Mouse (Mus musculus): ENCODE measurements around the gene Trim72. TPM values are rescaled to one million over a fixed set of nuclear protein-coding genes. Genes with fewer than 3 reads are reported as not detected.

Trim72 gene
- 1.2 and 1.6 TPM in 2 replicates for polyA plus RNA-seq (2012; rRNA removed)

DNA sequence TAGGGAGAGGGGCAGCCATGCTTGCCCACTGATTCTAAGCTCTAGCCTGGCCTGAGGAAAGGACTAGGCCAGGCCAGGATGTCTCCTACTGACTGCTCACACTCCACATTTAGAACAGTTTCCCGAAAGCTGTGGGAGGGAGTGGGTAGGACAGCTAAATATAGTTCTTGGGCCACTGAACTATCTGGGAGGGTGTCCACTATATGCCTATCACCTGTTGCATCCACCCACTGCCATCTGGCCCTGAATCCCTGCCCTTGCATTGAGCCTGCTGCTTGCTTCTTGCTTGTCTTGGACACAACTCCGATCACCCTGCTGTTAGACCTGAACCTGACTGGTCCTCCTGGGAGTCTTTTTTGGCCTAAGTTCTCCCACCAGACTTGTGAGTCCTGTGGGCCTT is at the start of gene Trim72:
Gene Trim72 (plus strand): TSS at position 262 of the 400 bp plus-strand sequence.
- DNase-seq (ENCODE audit: low read depth): no peak

DNA sequence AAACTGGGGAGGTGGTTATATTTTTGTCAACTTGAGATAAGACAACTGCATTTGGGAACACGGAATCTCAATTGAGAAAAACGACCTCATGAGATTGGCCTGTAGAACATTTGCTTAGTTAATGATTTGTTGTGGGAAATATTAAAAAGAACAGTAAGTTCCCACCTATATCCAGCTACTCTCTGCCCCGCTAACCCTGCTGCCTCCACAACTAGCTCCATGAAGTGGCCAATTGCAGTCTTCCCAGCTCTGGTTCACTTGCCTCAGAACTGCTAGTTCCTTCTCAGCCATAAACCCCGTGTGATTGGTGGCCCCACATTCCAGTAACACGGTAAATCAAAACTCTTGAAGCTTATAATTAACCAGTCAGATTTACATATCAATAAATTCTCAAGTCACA is 44.4 kb upstream of the Trim72 start:
- no peak for DNase-seq (ENCODE audit: low read depth)

DNA sequence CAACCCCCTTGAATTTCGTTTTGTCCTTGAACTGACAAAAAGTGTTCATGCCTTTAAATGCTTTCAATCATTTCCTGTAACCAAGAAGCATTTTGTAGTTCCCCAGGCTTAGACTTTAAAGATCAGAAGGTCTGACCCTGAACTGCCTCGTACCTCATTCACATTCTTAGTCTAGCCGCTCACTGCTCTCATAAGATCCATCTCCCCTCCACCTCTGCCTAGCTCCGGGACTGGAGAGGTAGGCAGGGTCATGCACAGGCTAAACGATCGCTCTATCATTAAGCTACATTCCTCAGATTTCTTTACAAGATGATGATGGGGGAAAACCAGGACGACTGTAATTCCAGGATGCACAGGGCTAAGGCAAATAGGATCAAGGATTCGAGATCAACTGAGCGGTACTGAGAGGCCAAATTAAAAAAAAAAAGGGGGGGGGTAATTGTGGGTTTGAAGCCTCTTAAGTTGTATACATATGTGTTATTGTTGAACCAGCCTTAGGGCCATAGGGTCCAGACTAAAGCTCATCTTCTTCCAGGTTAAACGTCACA is 37.3 kb upstream of the Trim72 start:
- DNase-seq (ENCODE audit: low read depth): no peak

DNA sequence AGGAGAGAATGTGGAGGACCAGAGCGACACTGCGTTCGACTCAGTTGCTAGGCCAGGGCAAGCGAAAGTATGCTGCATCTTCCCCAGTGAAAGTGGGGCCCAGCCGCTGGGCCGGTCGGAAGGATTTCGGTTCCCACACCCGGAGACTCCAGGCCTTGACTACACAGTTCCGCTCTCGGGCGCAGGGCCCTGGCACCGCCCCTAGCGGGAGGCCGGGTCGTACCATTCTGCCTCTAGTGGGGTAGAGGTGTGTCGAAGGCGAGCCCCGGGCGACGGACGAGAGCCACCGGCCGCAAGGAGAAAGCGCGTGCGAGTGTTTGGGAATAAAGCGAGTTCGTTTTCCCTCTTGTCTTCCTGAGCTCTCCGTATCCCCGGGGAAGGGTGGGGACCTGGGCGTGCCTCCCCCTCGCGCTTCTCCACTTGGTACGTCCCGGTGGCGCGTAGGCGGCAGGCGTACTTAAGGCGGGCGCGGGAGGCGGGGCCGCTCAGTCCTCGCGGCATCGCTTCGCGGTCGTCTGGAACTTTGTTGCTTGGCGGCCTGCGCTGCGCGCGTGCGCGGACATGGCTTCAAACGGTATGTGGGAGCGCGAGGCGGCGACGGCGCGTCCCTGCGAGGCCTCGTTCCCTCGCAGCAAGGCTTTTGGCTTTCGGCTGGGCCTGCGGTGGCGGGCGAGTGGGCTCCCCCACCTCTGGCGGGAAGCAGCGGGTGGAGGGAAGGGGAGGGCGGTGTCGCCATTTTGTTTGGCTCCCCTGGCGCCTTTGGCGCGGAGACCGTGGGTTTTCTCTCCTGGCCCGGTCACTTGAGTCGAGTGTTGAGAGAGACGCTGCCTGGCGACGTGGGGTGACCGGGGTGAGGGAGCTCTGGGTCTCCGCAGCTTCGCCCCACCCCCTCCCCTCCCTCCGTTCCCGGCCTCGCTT is 36.5 kb upstream of the Trim72 start, which contains the start of gene Fus:
Gene Fus (plus strand): TSS at position 454 of the 918 bp plus-strand sequence.
- DNase-seq (ENCODE audit: low read depth): no peak

DNA sequence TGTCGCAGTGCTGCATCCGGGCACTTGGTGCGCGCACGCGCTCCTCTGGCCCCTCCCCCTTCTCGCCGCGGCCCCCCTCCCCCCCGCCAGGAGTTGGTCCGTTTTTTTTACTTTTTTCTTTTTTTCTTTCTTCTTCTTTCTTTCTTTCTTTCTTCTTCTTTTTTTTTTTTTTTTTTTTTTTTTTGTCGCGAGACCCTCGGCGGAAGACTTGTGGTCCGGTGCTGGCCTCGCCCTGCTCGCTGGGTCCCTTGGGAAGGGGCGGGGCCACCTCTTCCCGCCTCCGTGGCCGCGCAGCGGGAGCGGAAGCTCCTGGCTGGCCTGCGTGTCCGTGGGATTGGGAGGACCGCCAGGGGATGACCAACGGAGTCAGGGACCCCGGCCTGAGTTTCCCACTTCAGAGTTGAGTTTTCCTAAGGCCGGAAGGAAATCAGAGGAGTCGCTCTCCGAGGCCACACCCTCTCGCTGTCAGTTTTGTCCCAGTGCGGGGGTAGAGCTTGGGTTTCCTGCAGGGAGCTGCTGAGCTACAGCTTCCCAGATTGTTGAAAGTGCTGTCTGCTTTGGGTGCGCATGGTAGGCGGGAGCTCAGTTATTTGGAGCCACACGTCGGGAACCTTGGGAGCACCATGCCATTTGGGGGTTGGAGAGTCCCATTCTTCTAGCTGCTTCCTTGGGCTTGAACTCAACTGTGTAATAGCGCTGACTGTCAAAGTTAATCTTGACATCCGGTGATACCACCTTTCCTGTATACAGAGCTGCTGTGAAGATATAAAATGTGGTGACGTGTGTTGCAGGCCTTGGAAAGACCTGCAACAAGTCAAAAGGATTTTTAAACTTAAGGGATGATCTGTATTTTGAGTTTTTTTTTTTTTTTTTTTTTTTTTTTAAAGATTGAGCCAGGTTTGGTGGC is 35.6 kb upstream of the Trim72 start:
- no peak for DNase-seq (ENCODE audit: low read depth)

DNA sequence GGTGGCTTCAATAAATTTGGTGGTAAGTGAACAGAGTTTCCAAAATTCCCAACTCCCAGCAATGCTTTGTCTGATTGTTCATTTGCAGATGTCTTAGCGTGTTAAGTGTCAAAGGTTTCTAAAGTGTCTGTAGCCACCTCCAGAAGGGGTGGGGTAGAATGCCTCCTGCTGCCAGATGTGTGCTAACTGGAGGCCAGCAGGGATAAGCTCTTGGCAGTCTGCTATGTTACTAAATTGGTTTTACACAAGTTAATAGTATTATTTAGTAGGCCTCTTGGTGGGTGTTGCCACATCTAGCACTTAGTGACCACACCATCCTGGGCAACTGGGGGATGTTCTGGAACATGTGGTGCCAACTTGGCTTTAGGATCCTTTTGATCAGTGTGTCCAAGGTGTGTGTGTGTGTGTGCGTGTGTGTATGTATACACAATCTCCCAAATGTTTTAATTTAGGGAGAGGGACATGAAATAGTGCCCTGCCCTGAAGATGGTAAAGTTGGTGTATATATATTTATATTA is 29.3 kb upstream of the Trim72 start:
- DNase-seq (ENCODE audit: low read depth): no peak

DNA sequence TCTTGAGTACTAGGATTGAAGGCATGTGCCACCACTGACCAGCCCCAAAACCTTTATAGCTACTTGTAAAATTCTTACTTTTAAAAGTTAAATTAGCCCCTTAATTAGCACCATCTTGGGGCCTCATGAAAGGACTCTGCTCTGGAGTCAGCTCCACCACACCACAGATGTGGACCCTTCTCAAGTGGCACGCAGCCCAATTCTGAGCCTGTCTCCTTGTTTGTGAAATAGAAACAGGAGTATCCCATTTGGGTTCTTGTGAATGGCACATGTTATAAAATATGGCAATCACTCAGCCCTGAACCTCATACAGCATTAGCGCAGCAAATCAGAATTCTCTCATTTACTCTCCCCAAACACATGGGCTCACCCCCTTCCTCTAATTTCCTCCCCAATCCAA is 24.9 kb upstream of the Trim72 start:
- DNase-seq (ENCODE audit: low read depth): no peak

DNA sequence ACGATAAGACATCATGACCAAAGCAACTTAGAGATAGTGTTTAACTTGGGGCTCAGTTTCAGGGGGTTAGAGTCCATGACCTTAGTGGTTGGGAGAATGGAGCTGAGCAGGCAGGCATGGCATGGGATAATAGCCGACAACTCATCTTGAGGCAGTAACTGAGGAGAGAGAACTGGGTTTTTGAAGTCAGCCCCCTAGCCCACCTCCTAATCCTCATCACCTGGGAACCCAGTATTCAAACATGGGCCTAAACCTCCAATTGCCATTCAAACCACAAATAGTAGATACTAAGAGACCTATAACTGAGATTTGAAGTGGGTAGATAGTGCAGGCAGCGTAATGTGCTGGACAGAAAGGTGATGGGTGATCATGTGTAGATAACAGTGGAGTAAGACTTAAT is 23.1 kb upstream of the Trim72 start:
- DNase-seq (ENCODE audit: low read depth): no peak

DNA sequence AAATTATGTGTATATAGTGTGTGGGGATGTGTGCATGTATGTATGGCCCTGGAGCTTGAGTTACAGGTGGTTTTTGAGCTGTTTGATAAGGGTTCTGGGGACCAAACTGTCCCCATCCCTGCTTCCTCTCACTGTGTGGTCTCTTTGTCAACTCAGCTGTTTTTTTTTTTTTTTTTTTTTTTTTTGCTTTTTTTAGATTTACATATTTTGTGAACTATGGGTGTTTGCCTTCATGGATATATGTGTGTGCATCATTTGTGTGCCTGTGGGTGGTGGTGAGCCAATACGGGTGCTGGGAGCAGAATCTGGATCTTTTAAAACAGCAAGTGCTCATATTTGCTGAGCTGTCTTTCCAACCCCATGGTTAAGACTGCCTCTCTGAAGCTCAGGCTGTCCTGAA is 14.8 kb upstream of the Trim72 start:
- DNase-seq (ENCODE audit: low read depth): no peak

DNA sequence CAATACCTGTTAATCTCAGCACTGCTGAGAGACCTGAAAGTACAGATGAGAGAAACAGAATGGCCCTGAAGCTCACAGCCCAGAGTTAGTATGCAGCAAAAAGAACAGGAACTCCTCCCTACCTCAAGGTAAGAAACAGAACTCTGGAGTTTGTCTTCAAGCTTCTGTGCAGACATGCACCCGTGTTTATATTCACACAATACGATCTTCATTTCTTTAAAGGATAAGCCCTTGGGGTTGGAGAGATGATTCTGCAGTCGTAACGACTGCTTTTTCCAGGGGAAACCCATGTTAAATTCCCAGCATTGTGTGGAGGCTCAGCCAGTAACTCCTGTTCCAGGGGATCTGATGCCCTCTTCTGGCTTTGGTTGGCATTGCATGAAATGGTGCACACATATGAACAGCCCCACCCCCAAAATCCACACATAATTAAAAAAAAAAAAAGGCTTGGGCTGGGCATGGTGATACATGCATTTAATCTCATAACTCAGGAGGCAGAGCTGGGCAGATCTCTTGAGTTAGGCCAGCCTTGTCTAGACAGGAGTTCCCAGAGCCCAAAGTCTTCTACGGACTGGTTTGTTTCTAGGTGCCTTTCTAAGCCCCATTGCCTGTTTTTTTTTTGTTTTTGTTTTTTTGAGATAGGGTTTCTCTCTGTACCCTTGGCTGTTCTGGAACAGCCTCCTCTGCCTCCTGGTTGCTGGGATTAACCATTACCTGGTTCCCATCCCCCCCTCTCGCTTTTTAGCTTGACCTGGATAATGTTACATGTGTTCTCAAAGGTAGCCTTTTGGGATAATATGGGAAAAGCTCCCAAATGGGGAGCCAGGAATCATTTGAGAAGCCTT is 11.9 kb upstream of the Trim72 start:
- no peak for DNase-seq (ENCODE audit: low read depth)

DNA sequence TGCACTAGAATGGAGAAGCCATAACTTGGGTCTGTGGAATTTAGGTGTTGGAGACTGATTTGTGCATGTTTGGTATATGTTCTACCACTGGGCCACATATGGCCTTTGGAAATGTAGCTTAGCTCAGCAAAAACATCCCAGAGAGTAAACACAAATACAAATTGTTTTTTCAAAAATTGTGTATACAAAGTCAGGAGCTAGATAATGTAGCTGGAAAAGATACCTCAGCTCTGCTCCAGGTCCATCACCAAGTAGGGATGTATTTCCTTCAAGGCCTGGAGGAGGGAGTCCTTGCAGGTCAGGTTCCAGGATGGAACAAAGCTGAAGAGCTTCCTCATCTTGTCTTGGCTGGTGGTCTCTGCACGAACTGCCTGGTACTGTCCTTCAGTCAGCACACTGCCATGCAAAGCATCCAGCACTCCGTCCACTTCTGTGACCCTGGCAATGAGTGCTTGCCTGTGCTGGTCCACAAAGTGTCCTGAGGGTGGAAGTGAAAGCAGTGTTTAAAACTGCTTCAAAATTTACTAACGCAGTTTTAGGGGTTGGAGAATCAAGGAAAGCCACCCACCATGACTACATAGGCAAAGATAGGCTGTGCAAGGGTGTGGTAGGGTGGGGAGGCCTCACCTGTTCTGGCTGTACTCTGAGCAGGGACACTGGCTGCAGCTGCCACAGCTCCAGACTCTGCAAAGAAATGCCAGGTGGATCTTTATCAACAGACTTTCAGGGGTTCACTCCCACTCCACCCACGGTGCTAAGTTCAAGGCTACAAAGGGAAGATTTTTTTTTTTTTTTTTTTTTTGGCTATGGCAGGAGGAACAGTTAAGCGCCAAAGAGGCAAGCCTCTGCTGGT is 11.0 kb upstream of the Trim72 start:
- DNase-seq (ENCODE audit: low read depth): no peak

DNA sequence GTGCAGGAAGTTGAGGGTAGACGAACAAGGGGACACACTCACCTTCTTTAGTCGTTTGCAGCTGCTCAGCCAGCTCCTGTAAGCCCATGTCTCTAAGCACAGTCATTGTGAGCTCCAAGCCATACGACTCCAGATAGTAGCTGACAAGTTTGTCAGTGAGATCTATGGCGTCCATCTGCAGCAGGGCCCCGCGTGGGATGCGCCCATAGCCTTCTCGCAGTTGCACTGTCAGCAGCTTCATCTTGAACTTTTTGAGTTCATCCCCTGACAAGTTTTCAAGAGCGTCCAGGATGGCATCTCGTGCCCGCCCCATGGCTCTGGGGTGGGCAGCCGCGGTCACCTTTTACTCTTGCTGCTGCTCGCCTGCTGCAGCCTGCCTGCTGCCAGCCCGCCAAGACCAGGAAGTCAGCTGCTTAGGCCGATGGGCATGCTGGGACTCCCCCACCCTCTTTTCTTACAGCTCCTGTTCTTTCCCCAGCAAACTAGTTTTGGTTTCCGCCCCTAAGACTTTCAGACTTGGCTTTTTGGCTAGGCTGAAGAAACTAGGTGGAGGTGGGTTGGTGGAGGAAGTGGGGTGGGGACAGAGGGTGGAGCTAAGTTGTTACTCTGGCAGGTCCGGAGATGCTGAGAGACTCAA is 10.3 kb upstream of the Trim72 start, which contains the start of gene Pycard:
Gene Pycard (minus strand): TSS at position 527 of the 637 bp plus-strand sequence.
- no peak for DNase-seq (ENCODE audit: low read depth)

DNA sequence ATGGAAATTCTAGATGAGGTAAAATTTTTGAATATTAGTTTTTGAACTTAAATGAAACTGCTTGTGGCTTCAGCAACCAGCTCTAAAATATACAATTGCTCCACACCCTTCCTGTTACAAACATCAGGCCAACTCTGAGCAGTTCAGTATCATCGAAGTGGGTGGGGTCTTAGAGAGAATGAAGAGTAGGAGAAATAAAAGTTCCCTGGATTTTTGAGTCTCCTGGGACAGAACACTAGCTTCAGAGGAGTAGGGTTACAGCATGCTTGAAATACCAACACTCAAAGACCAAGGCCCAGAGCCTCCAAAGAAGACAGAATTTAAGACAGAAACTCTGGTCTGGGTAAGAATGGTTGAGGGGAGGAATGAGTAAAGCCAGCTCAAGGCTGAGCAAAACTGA is 4.3 kb upstream of the Trim72 start:
- no peak for DNase-seq (ENCODE audit: low read depth)

DNA sequence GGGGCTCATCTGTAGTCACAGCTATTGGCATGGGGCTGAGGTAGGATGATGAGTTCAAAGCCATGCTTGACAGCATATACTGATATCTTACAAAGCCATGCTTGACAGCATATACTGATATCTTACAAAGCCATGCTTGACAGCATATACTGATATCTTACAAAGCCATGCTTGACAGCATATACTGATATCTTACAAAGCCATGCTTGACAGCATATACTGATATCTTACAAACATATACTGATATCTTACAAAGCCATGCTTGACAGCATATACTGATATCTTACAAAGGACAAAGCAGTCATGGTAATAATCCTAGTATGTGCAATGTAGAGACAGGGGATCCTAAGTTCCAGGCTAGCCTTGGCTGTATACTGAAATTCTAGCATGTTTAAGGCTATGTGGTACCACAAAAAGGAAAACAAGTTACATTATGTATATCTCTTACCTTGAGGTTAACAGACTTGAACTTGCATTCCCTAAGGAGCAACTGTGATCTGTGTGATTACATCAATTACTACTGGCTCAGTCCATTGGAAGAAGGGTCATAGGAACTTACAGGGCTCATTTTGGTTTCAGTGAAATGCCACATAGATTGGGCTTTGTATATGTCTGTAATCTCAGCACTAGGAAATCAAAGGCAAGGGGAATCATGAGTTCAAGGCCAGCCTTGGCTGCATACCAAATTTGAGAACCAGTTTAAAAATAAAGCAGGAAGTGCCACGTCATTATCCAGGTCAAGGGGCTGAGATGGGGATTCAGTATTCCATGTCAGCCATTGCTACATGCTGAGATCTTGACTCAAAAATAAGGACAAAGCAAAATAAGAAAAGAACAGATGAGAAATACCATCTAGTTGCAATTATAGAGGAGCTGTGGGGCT is 3.4 kb upstream of the Trim72 start:
- no peak for DNase-seq (ENCODE audit: low read depth)

DNA sequence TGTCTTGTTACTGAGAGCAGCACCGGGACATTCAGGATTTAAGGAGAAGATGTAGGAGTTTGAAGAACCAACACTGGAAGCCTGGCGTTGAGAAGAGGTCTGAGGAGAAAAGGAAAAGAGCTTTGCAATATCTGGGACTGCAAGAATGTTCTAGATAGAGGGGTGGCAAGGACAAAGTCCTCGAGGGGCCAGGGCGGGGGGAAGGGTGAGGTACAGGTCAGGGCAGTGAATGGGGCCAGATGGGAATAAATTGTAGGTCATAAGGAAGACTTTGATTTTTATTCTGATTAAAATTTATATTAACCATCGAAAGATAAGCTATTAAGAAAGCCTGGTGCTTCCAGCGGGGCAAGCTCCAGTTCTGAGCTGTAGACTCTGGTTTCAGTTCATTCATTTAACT is 651 bp upstream of the Trim72 start:
- DNase-seq (ENCODE audit: low read depth): no peak

DNA sequence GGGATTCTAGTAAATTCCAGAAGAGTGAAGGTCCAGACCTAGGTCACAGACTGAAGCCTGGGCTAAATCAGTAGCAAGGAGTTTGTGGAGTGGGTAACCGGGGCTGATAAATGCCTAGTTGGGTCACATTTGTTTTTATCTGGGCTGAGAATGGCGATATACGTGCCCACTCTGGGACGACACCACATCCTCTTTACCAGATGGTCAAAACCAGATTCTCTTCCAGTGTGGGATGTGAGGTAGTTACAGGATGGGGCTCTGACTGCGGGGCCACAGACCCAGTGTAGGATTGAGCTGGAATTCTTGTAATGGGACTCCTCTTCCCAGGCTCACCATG is 369 bp downstream of the Trim72 start:
- DNase-seq (ENCODE audit: low read depth): no peak

DNA sequence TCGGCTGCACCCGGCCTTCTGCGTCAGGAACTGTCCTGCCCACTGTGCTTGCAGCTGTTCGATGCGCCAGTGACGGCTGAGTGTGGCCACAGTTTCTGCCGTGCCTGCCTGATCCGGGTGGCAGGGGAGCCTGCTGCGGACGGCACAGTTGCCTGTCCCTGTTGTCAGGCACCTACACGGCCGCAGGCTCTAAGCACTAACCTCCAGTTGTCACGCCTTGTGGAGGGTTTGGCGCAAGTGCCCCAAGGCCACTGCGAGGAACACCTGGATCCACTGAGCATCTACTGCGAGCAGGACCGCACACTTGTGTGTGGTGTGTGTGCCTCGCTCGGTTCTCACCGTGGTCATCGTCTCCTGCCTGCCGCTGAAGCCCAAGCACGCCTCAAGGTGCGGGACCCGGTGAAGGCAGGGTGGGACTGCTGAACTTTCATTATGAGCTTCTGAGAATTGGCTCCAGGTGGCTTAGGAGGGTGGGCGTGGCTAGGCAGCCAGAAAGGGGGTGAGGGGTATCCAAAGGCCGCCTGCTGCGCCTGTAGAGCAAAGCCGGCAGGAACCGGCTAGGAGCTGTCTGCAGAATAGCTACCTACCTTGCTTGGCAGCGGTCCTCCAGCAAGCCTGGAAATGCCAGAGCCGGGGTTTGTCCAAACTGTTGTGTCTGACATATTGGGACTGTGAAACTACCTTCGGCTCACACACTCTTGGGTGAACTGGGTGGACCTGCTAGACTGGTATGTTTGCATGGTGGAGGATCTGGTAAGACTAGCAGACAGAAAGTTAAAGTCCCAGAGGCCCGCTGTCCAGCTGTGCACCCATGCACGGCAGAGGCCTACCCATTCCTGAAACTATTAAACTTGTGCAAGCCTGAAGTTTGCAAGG is 976 bp downstream of the Trim72 start:
- DNase-seq (ENCODE audit: low read depth): no peak

DNA sequence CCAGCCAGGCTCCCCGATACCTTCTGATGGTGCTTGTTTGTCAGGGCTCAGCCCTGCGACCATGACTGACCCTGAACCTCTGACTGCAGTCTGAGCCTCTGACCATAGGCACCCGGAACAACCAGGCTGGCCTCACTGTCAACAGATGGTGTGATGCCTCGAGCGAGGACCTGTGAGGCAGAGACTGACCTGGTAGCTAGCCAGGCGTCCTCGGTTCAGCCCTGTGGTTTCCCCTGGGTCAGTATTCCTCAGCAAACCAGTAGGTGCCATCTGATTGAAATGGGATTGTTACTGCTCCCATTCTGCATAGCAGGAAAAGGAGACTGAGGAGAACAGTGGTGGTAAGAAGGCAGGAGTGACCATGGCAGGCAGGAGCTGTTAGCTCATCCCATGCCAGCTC is 2.4 kb downstream of the Trim72 start:
- DNase-seq (ENCODE audit: low read depth): no peak

Data from gonadal fat pad, adult 2 months (tissue).